Mouse (Mus musculus) heart, embryonic 12.5 days (tissue): ENCODE measurements at regions not wholly inside any gene's neighbourhood (a gene's known extent, or its start where the extent isn't known, plus 50 kb on each side); places are given as distances from the start of the nearest gene placed in this dataset.

Experiments
- ATAC-seq: fragments of 200-750 bp; cut with Nextera tagmentation; 2 replicates; pipeline ENCODE4 v1.8.0; 2017; ENCODE audit warnings: moderate TSS enrichment, moderate library complexity; ENCODE audit not compliant: insufficient number of reproducible peaks, low FRiP score
- H3K27ac ChIP-seq: fragments of 300-500 bp; sonication (generic); 2 replicates; pipeline ENCODE4 v1.5.1; 2016; ENCODE audit warnings: mild to moderate bottlenecking, moderate library complexity; ENCODE audit not compliant: poor library complexity, severe bottlenecking
- H3K27me3 ChIP-seq: fragments of 300-500 bp; sonication (generic); replicated peaks from 2 replicates; pipeline ENCODE4 v1.6.1; 2016; ENCODE audit warnings: mild to moderate bottlenecking, moderate library complexity
- H3K36me3 ChIP-seq: fragments of 300-500 bp; sonication (generic); 2 replicates; pipeline ENCODE4 v1.6.1; 2016; ENCODE audit warnings: mild to moderate bottlenecking, moderate library complexity
- H3K4me1 ChIP-seq: fragments of 300-500 bp; sonication (generic); replicated peaks from 2 replicates; pipeline ENCODE4 v1.6.1; 2016; ENCODE audit warnings: mild to moderate bottlenecking
- H3K4me2 ChIP-seq: fragments of 300-500 bp; sonication (generic); 2 replicates; pipeline ENCODE4 v1.6.1; 2016; ENCODE audit warnings: mild to moderate bottlenecking, moderate library complexity
- H3K4me3 ChIP-seq: fragments of 300-500 bp; sonication (generic); 2 replicates; pipeline ENCODE4 v1.5.1; 2016; ENCODE audit warnings: mild to moderate bottlenecking
- H3K9ac ChIP-seq: fragments of 300-500 bp; sonication (generic); 2 replicates; pipeline ENCODE4 v1.6.1; 2016; ENCODE audit warnings: mild to moderate bottlenecking, moderate library complexity
- H3K9me3 ChIP-seq: fragments of 300-500 bp; sonication (generic); replicated peaks from 2 replicates; pipeline ENCODE4 v1.6.1; 2016; ENCODE audit warnings: mild to moderate bottlenecking, moderate library complexity
- WGBS: fragments of 180-500 bp; shearing (Covaris S2); methylation state at CpG from one replicate; pipeline ENCODE4 v1.1.7; 2016; 5-methylcytosine and 5-hydroxymethylcytosine counted together

DNA sequence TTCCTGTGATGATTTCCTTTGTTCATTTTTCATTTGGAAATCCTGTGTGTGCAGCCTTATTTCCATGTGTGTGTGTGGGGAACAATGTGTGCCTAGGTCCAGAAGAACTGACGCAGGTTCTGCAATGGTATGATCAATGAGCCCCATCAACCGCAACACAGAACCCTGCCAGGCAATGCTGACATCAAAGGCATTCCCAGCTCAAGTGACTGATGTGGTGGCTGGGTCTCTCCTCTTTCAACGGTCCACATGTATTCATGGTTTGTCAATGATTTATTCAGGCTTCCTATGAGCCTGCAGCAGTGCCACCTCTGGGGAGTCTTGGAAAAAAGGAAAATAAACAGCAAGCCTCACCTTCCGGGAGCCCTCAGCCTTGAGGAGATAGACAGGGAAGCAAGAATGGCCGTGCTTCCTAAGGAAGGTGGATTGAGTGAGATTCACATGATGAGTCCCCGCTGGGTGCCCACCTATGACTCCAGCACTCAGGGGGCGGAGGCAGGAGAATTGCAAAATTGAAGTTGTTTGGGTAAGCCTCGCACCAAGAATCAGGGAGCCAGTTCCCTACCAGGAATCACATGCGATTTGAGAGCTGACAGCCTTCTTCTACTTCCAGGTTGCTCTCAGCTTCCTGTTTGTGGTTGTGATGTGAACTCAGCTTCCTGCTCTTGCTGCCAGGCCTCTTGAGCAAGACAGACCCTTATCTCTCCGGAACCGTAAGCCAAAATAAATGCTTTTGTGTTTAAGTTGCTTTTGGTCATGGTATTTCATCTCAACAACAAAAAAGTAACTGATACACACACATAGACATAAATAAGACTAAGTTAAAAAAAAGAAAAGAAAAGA is 61.2 kb upstream of the Hk2 start:
- Histone ChIP-seq H3K36me3 (no peaks in the 10 kb centered on the region), H3K27me3 (no peaks in the 10 kb centered on the region), H3K9me3 (no peaks in the 10 kb centered on the region; the same call in 1 of the 2 replicates), H3K9ac (no peak overlapping the region), H3K27ac (no peak overlapping the region), H3K4me1 (peaks cover 8% of the 10 kb centered on the region), H3K4me2 (no peak overlapping the region), H3K4me3 (no peak overlapping the region)
- ATAC-seq = no peak
- WGBS = 67% methylated on average over 11 of the region's 11 CpGs

DNA sequence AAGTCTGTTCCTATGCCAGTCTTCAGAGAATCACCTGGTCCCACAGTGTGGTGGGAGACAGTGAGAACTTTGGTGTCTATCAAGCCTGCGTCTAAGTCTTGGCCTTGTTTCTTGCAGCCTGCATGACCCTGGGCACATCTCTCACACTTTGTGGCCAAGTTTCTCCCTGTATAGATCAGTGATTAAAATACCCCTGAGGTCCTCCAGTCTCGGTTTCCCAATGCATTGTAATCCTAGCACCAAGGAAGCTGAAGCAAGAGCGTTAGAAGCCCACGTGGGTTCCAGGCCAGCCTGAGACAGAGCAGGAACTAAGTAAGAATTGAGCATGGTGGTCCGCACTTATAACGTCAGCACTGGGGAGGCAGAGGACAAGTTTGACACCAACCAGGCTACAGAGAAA is 59.6 kb upstream of the Hk2 start:
- Histone ChIP-seq H3K27ac (no peak overlapping the region), H3K27me3 (no peaks in the 10 kb centered on the region), H3K36me3 (no peaks in the 10 kb centered on the region), H3K9me3 (no peaks in the 10 kb centered on the region; the same call in 1 of the 2 replicates), H3K9ac (no peak overlapping the region), H3K4me2 (no peak overlapping the region), H3K4me3 (no peak overlapping the region), H3K4me1 (peaks cover 8% of the 10 kb centered on the region)
- WGBS = 84% methylated on average over 6 of the region's 6 CpGs
- no peak for ATAC-seq

DNA sequence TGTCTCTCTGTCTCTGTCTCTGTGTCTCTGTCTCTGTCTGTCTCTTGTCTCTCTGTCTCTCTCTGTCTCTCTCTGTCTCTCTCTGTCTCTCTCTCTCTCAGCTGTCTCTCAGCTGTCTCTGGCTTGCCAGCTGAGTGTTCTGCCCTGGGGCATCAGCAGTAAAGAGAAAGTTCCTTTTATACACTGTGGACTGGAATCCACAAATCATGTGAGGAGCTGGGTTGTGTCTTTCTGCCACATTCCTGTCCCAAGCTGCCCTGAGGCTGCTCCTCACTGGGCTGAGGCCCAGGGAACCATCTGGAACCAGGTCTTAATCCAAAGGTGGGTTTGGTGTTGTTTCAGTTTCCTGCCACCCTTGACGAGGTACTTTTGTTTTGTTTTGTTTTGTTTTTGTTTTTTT is 57.0 kb upstream of the Hk2 start:
- Histone ChIP-seq H3K27me3 (no peaks in the 10 kb centered on the region), H3K9me3 (no peaks in the 10 kb centered on the region), H3K27ac (peak overlapping the region; percentile 54; the same call in 1 of the 2 replicates), H3K4me2 (peak overlapping the region; percentile 25; the same call in 1 of the 2 replicates), H3K9ac (peak overlapping the region; percentile 17; the same call in 1 of the 2 replicates), H3K4me1 (peaks cover 8% of the 10 kb centered on the region), H3K4me3 (no peak overlapping the region), H3K36me3 (no peaks in the 10 kb centered on the region)
- WGBS = 24% methylated on average over 1 of the region's 1 CpGs
- no peak for ATAC-seq

DNA sequence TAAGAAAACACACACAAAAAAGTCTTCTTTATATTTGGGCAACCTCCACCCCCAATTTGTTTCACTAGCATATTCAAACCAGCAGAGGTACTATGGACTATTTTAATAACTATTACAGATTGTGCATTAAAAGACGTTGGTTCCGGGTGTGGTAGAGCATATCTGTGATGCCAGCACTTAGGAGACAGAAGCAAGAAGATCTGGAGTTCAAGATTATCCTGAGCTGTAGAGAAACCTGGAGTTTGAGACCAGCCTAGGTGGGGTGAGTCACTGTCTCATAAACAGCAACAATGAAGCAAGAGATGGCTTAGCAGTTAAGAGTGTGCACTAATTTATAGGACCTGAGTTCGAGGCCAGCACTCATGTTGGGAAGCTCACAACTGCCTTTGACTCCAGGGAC is 50.4 kb upstream of the Hk2 start:
- no peak overlapping the region for H3K9ac ChIP-seq
- peaks cover 39% of the 10 kb centered on the region for H3K4me1 ChIP-seq
- no peaks in the 10 kb centered on the region; the same call in 1 of the 2 replicates for H3K9me3 ChIP-seq
- no peaks in the 10 kb centered on the region for H3K36me3 ChIP-seq
- no peak for ATAC-seq
- no peak overlapping the region for H3K4me2 ChIP-seq
- H3K27me3 ChIP-seq = no peaks in the 10 kb centered on the region
- WGBS = 81% methylated on average over 3 of the region's 3 CpGs
- H3K27ac ChIP-seq = no peak overlapping the region
- no peak overlapping the region for H3K4me3 ChIP-seq

DNA sequence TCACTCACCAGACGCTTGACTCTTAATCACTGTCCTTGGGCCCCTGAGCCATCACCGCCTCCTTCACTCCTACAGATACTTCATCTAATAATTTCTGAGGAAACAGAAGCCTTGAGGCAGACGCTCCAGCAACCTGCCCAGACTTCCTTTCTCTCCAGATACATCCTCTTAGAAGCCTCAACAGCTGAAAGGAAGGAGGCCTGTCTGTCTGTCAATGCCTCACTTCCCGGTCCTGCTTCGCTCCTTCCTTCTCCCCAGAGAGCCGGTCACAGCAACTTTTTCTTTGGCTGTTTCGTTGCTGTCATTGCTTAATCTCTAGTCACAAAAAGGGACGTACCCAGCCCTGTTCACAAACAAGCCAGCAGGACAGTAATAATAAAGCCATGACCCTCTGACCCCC is 50.0 kb upstream of the Hk2 start:
- Histone ChIP-seq H3K27me3 (no peaks in the 10 kb centered on the region), H3K9me3 (no peaks in the 10 kb centered on the region; the same call in 1 of the 2 replicates), H3K4me1 (peaks cover 39% of the 10 kb centered on the region), H3K27ac (no peak overlapping the region), H3K4me3 (no peak overlapping the region), H3K4me2 (no peak overlapping the region), H3K9ac (no peak overlapping the region), H3K36me3 (no peaks in the 10 kb centered on the region)
- WGBS = 31% methylated on average over 8 of the region's 8 CpGs
- ATAC-seq = no peak
